Mouse (Mus musculus) forebrain, postnatal 0 days (tissue): ENCODE data around the gene Ralgapa1. TPM values are rescaled to one million over a fixed set of nuclear protein-coding genes. Genes with fewer than 3 reads are reported as not detected.
A peak's percentile ranks its signal among the peaks of the same experiment; 100 is the strongest.
"Not testable (repeated sequence)": the region's sequence is repeated elsewhere in the genome, so short reads cannot be mapped to it uniquely, and the experiment has no call there.

Source experiments
- ATAC-seq: fragments of 200-750 bp; cut with Nextera tagmentation; 2 replicates; pipeline ENCODE4 v1.8.0; 2017; ENCODE audit warnings: mild to moderate bottlenecking, moderate library complexity
- DNase-seq: peaks from one replicate; pipeline ENCODE4 v3.0.0-alpha.2; 2015
- H3K27ac ChIP-seq: fragments of 300-500 bp; sonication (generic); 2 replicates; pipeline ENCODE4 v1.5.1; 2014; ENCODE audit warnings: low read depth, mild to moderate bottlenecking, antibody characterized with exemption, low read length, moderate library complexity, mixed read lengths
- H3K27me3 ChIP-seq: fragments of 300-500 bp; sonication (generic); 2 replicates; pipeline ENCODE4 v1.6.1; 2014; ENCODE audit warnings: mild to moderate bottlenecking, low read length, mixed read lengths; ENCODE audit not compliant: insufficient read depth
- H3K36me3 ChIP-seq: fragments of 300-500 bp; sonication (generic); 2 replicates; pipeline ENCODE4 v1.6.1; 2014; ENCODE audit warnings: mild to moderate bottlenecking, moderate library complexity; ENCODE audit not compliant: insufficient read depth
- H3K4me1 ChIP-seq: fragments of 300-500 bp; sonication (generic); 2 replicates; pipeline ENCODE4 v1.6.1; 2014; ENCODE audit warnings: antibody characterized with exemption; ENCODE audit not compliant: insufficient read depth
- H3K4me2 ChIP-seq: fragments of 300-500 bp; sonication (generic); 2 replicates; pipeline ENCODE4 v1.6.1; 2014; ENCODE audit warnings: low read depth, mild to moderate bottlenecking, moderate library complexity
- H3K4me3 ChIP-seq: fragments of 300-500 bp; sonication (generic); 2 replicates; pipeline ENCODE4 v1.5.1; 2014; ENCODE audit warnings: low read depth, low read length, mixed read lengths
- H3K9ac ChIP-seq: fragments of 300-500 bp; sonication (generic); 2 replicates; pipeline ENCODE4 v1.6.1; 2014; ENCODE audit warnings: mild to moderate bottlenecking
- H3K9me3 ChIP-seq: fragments of 300-500 bp; sonication (generic); 2 replicates; pipeline ENCODE4 v1.6.1; 2016; ENCODE audit warnings: low read length
- CTCF ChIP-seq: sonication (generic); IDR thresholded peaks from 2 replicates; pipeline ENCODE4 v1.5.1; 2016; ENCODE audit warnings: antibody characterized with exemption, control low read depth, low read depth
- WGBS: fragments of 180-500 bp; shearing (Covaris S2); extraction: QIAGEN DNeasy Blood & Tissue Kit; methylation state at CpG from one replicate; pipeline ENCODE4 v1.1.7; 2014; 5-methylcytosine and 5-hydroxymethylcytosine counted together
- polyA plus RNA-seq: library from polyadenylated mRNA; unstranded; fragments of >200 nt; fragmentation: Nextera tagmentation; extraction: Ambion mirVana; gene quantifications from 2 replicates; pipeline ENCODE4 v1.2.1, GENCODE M21; 2015
- total RNA-seq: library from RNA; depleted of rRNA; stranded (reverse); fragments of >200 nt; gene quantifications from 2 replicates; pipeline ENCODE4 v1.2.3, GENCODE M21; 2014

The Ralgapa1 gene
- total and polyA plus RNA-seq, 2 experiments from 2014 or later = 14.8 to 107 TPM

GRCm38 (mm10) chr12:55801131-55801530, 19.8 kb downstream of the Ralgapa1 start:
- no peaks in the 10 kb centered on the region for H3K36me3 ChIP-seq
- H3K9ac ChIP-seq = no peak overlapping the region
- no peak overlapping the region for H3K27ac ChIP-seq
- no peak overlapping the region for H3K4me3 ChIP-seq
- no peak for DNase-seq
- TF ChIP-seq CTCF = peak; percentile 15; the same call in 1 of the 2 replicates
- 88% methylated on average over 4 of the region's 4 CpGs for WGBS
- H3K9me3 ChIP-seq = no peaks in the 10 kb centered on the region
- no peak for ATAC-seq
- no peak overlapping the region for H3K4me2 ChIP-seq
- H3K4me1 ChIP-seq = no peaks in the 10 kb centered on the region
- H3K27me3 ChIP-seq = no peaks in the 10 kb centered on the region

DNA sequence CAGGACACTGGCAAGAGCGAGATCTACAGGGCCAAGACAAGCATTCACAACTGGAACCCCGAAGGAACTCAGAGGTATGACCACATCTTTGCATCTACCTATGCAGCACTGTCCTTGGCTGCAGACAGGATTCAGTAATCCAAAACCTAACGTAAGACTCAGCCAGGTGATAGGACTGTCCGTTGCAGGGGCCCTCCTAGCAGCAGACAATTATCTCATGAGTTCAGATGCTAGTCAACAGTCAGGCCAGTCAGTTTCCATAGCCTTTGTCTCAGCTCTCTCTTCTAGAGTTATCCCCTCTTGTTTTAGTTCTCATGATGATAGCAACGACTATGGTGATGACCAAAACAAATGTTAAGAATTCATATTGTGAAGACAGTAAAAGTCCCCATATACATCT, 20.8 kb downstream of the Ralgapa1 start:
- Histone ChIP-seq H3K9me3 (no peaks in the 10 kb centered on the region), H3K27me3 (no peaks in the 10 kb centered on the region), H3K4me1 (no peaks in the 10 kb centered on the region), H3K9ac (no peak overlapping the region), H3K4me3 (no peak overlapping the region), H3K27ac (no peak overlapping the region), H3K4me2 (no peak overlapping the region), H3K36me3 (no peaks in the 10 kb centered on the region)
- no peak for TF ChIP-seq CTCF
- DNase-seq (no peak), ATAC-seq (no peak)
- WGBS = 89% methylated on average over 5 of the region's 5 CpGs

- Histone ChIP-seq H3K9me3 (no peaks in the 10 kb centered on the region), H3K27me3 (no peaks in the 10 kb centered on the region), H3K4me1 (no peaks in the 10 kb centered on the region), H3K27ac (no peak overlapping the region), H3K9ac (no peak overlapping the region), H3K4me2 (no peak overlapping the region), H3K36me3 (peaks cover 3% of the 10 kb centered on the region; the same call in 1 of the 2 replicates), H3K4me3 (no peak overlapping the region)
- ATAC-seq (no peak), DNase-seq (no peak)
- no peak for TF ChIP-seq CTCF
- WGBS = 97% methylated on average over 4 of the region's 4 CpGs
Measured at GRCm38 (mm10) chr12:55798745-55799144, 22.2 kb downstream of the Ralgapa1 start.

DNA sequence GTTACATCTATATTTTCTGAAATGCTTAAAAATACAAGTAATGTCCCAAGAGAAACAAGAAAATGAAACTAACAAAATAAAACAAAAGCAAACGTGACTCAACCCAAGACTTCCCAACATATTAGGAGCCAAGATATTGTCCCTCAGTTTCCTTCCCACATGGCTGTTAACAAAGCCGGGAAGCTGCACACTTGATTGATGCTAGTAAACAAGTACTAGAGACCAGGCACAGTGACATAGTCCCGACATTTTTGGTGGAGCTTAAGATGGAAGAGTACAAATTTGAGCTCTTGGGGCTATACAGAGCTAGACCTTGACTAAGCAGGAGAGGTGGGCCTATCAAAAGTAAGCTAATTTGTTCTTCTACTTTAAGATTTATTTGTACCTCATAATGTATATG, 23.9 kb downstream of the Ralgapa1 start:
- TF ChIP-seq CTCF = no peak

GRCm38 (mm10) chr12:55794485-55794884, 26.5 kb downstream of the Ralgapa1 start:
- not testable (repeated sequence) for H3K4me3 ChIP-seq, H3K4me1 ChIP-seq, H3K27me3 ChIP-seq, H3K36me3 ChIP-seq, H3K27ac ChIP-seq, ATAC-seq, H3K4me2 ChIP-seq, H3K9ac ChIP-seq, H3K9me3 ChIP-seq, DNase-seq
- 88% methylated on average over 4 of the region's 4 CpGs for WGBS

More for the DNA sequence above, 23.9 kb downstream of the Ralgapa1 start:
- H3K27ac ChIP-seq = no peak overlapping the region
- no peaks in the 10 kb centered on the region for H3K4me1 ChIP-seq
- peaks cover 4% of the 10 kb centered on the region; the same call in 1 of the 2 replicates for H3K36me3 ChIP-seq
- no peaks in the 10 kb centered on the region for H3K9me3 ChIP-seq
- no peak overlapping the region for H3K4me2 ChIP-seq
- DNase-seq (no peak), ATAC-seq (no peak)
- whole genome bisulfite sequencing = 85% methylated on average over 3 of the region's 3 CpGs
- no peak overlapping the region for H3K9ac ChIP-seq
- no peak overlapping the region for H3K4me3 ChIP-seq
- no peaks in the 10 kb centered on the region for H3K27me3 ChIP-seq

DNA sequence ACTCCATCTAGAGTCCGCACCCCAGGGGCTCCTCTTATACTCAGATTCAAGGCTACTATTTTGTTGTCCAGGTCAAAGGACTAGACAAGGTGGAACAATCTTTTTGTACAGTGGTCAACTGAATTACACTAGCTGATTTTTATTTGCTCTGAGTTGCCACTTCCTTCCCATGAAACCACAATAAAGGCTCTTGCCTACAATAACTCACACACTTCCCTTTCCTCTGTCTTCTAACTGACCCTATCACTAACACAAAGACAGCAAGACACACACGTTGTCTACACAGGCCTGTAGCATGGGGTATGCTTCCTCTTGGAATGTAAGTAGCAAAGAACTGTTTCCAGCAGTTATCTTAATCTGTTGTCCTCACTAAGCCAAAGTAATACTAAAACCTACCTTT, 35.7 kb downstream of the Ralgapa1 start:
- DNase-seq (no peak), ATAC-seq (no peak)
- Histone ChIP-seq H3K4me1 (no peaks in the 10 kb centered on the region), H3K4me3 (no peak overlapping the region), H3K27ac (no peak overlapping the region), H3K4me2 (no peak overlapping the region), H3K9me3 (no peaks in the 10 kb centered on the region), H3K9ac (no peak overlapping the region), H3K36me3 (peaks cover 8% of the 10 kb centered on the region; the same call in 1 of the 2 replicates), H3K27me3 (no peaks in the 10 kb centered on the region)
- TF ChIP-seq CTCF = no peak
- WGBS = 84% methylated on average over 2 of the region's 2 CpGs

DNA sequence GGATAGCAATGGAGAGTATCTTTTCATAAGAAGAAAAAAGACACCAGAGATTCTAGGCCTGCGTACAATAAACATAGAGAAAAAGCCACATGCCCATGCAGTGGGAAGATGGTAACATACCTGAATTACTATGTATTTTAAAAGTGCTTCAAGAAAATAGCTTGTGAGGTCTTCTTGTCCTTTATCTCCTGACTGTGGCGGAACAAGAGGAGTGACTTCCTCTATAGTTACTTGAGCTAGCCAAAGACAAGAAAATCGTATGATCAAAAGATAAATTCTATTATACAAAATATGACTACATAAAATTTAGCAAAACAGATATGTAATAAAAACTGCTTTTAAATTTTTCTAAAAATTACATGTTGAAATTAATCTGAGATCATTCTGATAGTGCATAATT, 38.3 kb downstream of the Ralgapa1 start:
- ATAC-seq = no peak
- TF ChIP-seq CTCF = no peak

More for the DNA sequence above, 38.3 kb downstream of the Ralgapa1 start:
- no peak overlapping the region for H3K4me3 ChIP-seq
- H3K27ac ChIP-seq = no peak overlapping the region
- no peak for DNase-seq
- peaks cover 8% of the 10 kb centered on the region; the same call in 1 of the 2 replicates for H3K36me3 ChIP-seq
- no peaks in the 10 kb centered on the region for H3K9me3 ChIP-seq
- H3K9ac ChIP-seq = no peak overlapping the region
- WGBS = 93% methylated on average over 3 of the region's 3 CpGs
- no peaks in the 10 kb centered on the region for H3K27me3 ChIP-seq
- no peaks in the 10 kb centered on the region for H3K4me1 ChIP-seq
- no peak overlapping the region for H3K4me2 ChIP-seq
